Mouse (Mus musculus) forebrain, postnatal 0 days (tissue): ENCODE measurements around the gene Ptprd. TPM values are rescaled to one million over a fixed set of nuclear protein-coding genes. Genes with fewer than 3 reads are reported as not detected.

Experiments used
- ATAC-seq: fragments of 200-750 bp; cut with Nextera tagmentation; 2 replicates; pipeline ENCODE4 v1.8.0; 2017; ENCODE audit warnings: mild to moderate bottlenecking, moderate library complexity
- DNase-seq: peaks from one replicate; pipeline ENCODE4 v3.0.0-alpha.2; 2015
- H3K27ac ChIP-seq: fragments of 300-500 bp; sonication (generic); 2 replicates; pipeline ENCODE4 v1.5.1; 2014; ENCODE audit warnings: low read depth, mild to moderate bottlenecking, antibody characterized with exemption, low read length, moderate library complexity, mixed read lengths
- H3K27me3 ChIP-seq: fragments of 300-500 bp; sonication (generic); 2 replicates; pipeline ENCODE4 v1.6.1; 2014; ENCODE audit warnings: mild to moderate bottlenecking, low read length, mixed read lengths; ENCODE audit not compliant: insufficient read depth
- H3K36me3 ChIP-seq: fragments of 300-500 bp; sonication (generic); 2 replicates; pipeline ENCODE4 v1.6.1; 2014; ENCODE audit warnings: mild to moderate bottlenecking, moderate library complexity; ENCODE audit not compliant: insufficient read depth
- H3K4me1 ChIP-seq: fragments of 300-500 bp; sonication (generic); 2 replicates; pipeline ENCODE4 v1.6.1; 2014; ENCODE audit warnings: antibody characterized with exemption; ENCODE audit not compliant: insufficient read depth
- H3K4me2 ChIP-seq: fragments of 300-500 bp; sonication (generic); 2 replicates; pipeline ENCODE4 v1.6.1; 2014; ENCODE audit warnings: low read depth, mild to moderate bottlenecking, moderate library complexity
- H3K4me3 ChIP-seq: fragments of 300-500 bp; sonication (generic); 2 replicates; pipeline ENCODE4 v1.5.1; 2014; ENCODE audit warnings: low read depth, low read length, mixed read lengths
- H3K9ac ChIP-seq: fragments of 300-500 bp; sonication (generic); 2 replicates; pipeline ENCODE4 v1.6.1; 2014; ENCODE audit warnings: mild to moderate bottlenecking
- H3K9me3 ChIP-seq: fragments of 300-500 bp; sonication (generic); 2 replicates; pipeline ENCODE4 v1.6.1; 2016; ENCODE audit warnings: low read length
- CTCF ChIP-seq: sonication (generic); IDR thresholded peaks from 2 replicates; pipeline ENCODE4 v1.5.1; 2016; ENCODE audit warnings: antibody characterized with exemption, control low read depth, low read depth
- WGBS: fragments of 180-500 bp; shearing (Covaris S2); extraction: QIAGEN DNeasy Blood & Tissue Kit; methylation state at CpG from one replicate; pipeline ENCODE4 v1.1.7; 2014; 5-methylcytosine and 5-hydroxymethylcytosine counted together
- polyA plus RNA-seq: library from polyadenylated mRNA; unstranded; fragments of >200 nt; fragmentation: Nextera tagmentation; extraction: Ambion mirVana; gene quantifications from 2 replicates; pipeline ENCODE4 v1.2.1, GENCODE M21; 2015
- total RNA-seq: library from RNA; depleted of rRNA; stranded (reverse); fragments of >200 nt; gene quantifications from 2 replicates; pipeline ENCODE4 v1.2.3, GENCODE M21; 2014

The Ptprd gene
- total and polyA plus RNA-seq, 2 experiments from 2014 or later, result 58.3 to 120 TPM

DNA sequence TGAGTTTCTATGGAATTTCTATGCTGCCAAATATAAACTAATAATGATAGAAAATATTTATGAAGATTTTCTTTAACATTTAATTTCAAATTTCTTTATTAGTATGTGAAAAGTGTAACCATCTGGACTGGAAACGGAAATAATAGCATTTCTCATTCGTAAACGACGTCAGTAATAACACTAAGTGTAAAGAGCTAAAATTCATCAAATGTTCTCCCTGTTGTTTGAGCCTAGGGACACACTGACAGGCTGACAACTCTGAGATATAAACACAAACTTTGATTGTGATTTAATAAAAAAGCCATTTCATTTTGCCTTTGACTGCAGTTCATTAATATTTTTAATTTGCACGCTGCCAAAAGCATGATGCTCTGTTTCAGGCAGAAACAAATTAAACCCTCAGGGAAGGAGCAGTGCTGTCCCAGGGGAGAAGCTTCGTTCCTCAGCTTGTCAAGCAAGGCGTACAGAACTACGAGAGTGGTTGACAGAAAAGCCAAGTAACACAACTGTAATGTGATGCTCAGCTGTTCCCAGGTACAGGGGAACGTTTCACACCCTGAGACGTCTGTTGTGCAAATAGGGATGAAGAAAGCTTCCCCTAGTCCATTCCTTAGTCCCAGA lies 894.6 kb downstream of the Ptprd start:
- Histone ChIP-seq H3K27me3 (no peaks in the 10 kb centered on the region), H3K36me3 (no peaks in the 10 kb centered on the region), H3K4me2 (no peak overlapping the region), H3K4me3 (no peak overlapping the region), H3K9ac (no peak overlapping the region), H3K27ac (no peak overlapping the region), H3K9me3 (no peaks in the 10 kb centered on the region), H3K4me1 (no peaks in the 10 kb centered on the region)
- ATAC-seq (no peak), DNase-seq (peak; percentile 32)
- TF ChIP-seq CTCF, result no peak
- WGBS, result 18% methylated on average over 10 of the region's 10 CpGs

- Histone ChIP-seq H3K4me2 (no peak overlapping the region), H3K27me3 (no peaks in the 10 kb centered on the region), H3K4me3 (no peak overlapping the region), H3K4me1 (no peaks in the 10 kb centered on the region), H3K9ac (no peak overlapping the region), H3K36me3 (no peaks in the 10 kb centered on the region), H3K9me3 (no peaks in the 10 kb centered on the region), H3K27ac (no peak overlapping the region)
- 14% methylated on average over 2 of the region's 2 CpGs for whole genome bisulfite sequencing
- ATAC-seq, result peak; percentile 62
- no peak for TF ChIP-seq CTCF
- no peak for DNase-seq
Observed at GRCm38 (mm10) chr4:77316644-77317043, 895.1 kb downstream of the Ptprd start.

- Histone ChIP-seq H3K4me3 (no peak overlapping the region), H3K9ac (no peak overlapping the region), H3K9me3 (no peaks in the 10 kb centered on the region), H3K27me3 (no peaks in the 10 kb centered on the region), H3K36me3 (no peaks in the 10 kb centered on the region), H3K27ac (no peak overlapping the region), H3K4me1 (no peaks in the 10 kb centered on the region), H3K4me2 (no peak overlapping the region)
- ATAC-seq (no peak), DNase-seq (no peak)
- TF ChIP-seq CTCF, result no peak
- 91% methylated on average over 3 of the region's 3 CpGs for WGBS
Observed at GRCm38 (mm10) chr4:77310127-77310788, 901.5 kb downstream of the Ptprd start.

DNA sequence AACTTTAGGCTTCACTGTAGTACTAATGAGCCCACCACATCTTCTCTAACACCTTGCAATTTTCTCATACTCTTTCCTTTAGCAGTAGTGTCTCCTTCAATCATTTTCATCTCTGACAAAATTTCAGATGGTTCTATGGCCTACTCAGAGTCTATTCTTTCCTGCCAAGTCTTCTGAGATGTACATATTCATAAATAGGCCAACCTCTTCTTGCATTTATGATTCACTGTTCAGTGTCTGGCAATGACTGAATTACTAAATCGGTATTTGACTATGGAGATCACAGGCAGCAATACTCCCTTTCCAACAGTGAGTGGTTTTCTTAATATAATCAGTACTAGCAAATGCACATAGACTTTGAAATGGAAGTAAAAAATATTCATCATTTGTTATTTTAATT lies 928.3 kb downstream of the Ptprd start:
- H3K4me3 ChIP-seq, result no peak overlapping the region
- TF ChIP-seq CTCF, result no peak
- no peak overlapping the region for H3K9ac ChIP-seq
- WGBS, result 82% methylated on average over 1 of the region's 1 CpGs
- H3K27ac ChIP-seq, result no peak overlapping the region
- no peaks in the 10 kb centered on the region for H3K27me3 ChIP-seq
- ATAC-seq (no peak), DNase-seq (no peak)
- H3K9me3 ChIP-seq, result no peaks in the 10 kb centered on the region
- no peak overlapping the region for H3K4me2 ChIP-seq
- H3K4me1 ChIP-seq, result no peaks in the 10 kb centered on the region
- no peaks in the 10 kb centered on the region for H3K36me3 ChIP-seq

DNA sequence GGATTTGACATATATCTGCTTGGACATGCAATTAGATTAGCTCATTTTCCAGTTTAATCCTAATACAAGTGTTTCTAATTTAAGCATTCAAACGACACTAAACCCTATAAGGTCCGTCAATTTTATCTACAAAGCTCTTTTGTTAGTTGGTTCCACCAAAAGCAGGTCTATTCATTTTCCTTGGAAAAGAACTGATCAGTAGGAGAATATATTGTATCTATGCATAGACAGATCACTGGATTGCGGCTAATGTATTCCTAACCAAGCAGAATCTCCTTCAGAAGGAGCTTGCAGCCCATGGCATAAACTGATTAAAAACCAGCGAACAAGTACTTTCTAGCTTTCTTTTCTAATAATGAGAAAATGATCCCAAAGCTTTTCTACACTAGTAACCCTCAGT lies 933.8 kb downstream of the Ptprd start:
- WGBS, result 30% methylated on average over 4 of the region's 4 CpGs
- no peak overlapping the region for H3K4me2 ChIP-seq
- H3K9ac ChIP-seq, result no peak overlapping the region
- no peak overlapping the region for H3K4me3 ChIP-seq
- H3K36me3 ChIP-seq, result no peaks in the 10 kb centered on the region
- H3K27me3 ChIP-seq, result no peaks in the 10 kb centered on the region
- TF ChIP-seq CTCF, result no peak
- no peak overlapping the region for H3K27ac ChIP-seq
- H3K9me3 ChIP-seq, result no peaks in the 10 kb centered on the region
- ATAC-seq (no peak), DNase-seq (no peak)
- no peaks in the 10 kb centered on the region for H3K4me1 ChIP-seq

DNA sequence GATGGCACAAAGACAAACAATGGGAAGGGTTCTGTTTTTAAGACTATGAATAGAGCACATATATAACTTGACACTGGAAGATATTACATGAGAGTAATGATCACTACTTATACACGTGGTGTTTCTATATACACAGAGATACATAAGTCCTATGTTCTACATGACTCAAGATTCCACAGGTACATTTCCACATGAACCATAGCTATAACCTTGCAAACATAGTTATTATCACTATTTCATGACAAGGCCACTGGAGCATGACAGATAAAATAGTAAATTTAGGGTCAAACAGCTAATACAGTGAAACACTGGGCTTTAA lies 951.8 kb downstream of the Ptprd start:
- Histone ChIP-seq H3K4me1 (no peaks in the 10 kb centered on the region), H3K27me3 (no peaks in the 10 kb centered on the region), H3K4me3 (no peak overlapping the region), H3K27ac (no peak overlapping the region), H3K36me3 (no peaks in the 10 kb centered on the region), H3K9ac (no peak overlapping the region), H3K4me2 (no peak overlapping the region), H3K9me3 (no peaks in the 10 kb centered on the region)
- ATAC-seq, result no peak
- DNase-seq, result no peak
- TF ChIP-seq CTCF, result no peak
- WGBS, result 30% methylated on average over 1 of the region's 1 CpGs

GRCm38 (mm10) chr4:77259250-77259971 lies 952.4 kb downstream of the Ptprd start:
- no peak overlapping the region for H3K27ac ChIP-seq
- peak; percentile 63 for DNase-seq
- H3K27me3 ChIP-seq, result no peaks in the 10 kb centered on the region
- no peaks in the 10 kb centered on the region for H3K36me3 ChIP-seq
- H3K4me3 ChIP-seq, result no peak overlapping the region
- H3K4me1 ChIP-seq, result no peaks in the 10 kb centered on the region
- TF ChIP-seq CTCF, result no peak
- no peaks in the 10 kb centered on the region for H3K9me3 ChIP-seq
- no peak overlapping the region for H3K4me2 ChIP-seq
- H3K9ac ChIP-seq, result no peak overlapping the region
- ATAC-seq, result peak; percentile 94
- WGBS, result 22% methylated on average over 8 of the region's 8 CpGs
